Mouse (Mus musculus): Measurements from ENCODE around the gene Tmed11. TPM values are rescaled to one million over a fixed set of nuclear protein-coding genes. Genes with fewer than 3 reads are reported as not detected.

The Tmed11 gene
- polyA plus RNA-seq (2014; fragmentation: Illumina TruSeq; extraction: RNeasy Lipid Tissue Mini Kit (QIAGEN cat#74804); ENCODE audit: low replicate concordance): 26.5 TPM

DNA sequence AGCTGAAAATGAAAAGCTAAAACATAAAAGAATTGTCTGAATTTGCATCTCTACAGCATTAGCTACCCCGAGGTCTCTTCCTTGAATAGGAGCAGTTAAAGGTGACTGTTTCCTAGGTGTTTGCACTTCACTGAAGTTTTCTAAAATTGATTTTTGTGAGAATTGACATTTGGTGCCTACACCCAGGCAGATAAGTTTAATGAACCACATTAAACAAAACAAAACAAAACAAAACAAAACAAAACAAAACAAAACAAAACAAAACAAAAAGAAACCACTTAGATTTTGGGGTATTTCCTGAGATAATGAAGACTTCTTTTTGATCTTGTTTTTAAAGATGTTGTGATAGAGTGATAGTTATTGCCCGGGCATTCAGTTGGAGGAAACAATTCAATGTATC lies at the start of gene Tmed11:
Gene Tmed11 (minus strand): TSS at position 101 of the 400 bp plus-strand sequence.

DNA sequence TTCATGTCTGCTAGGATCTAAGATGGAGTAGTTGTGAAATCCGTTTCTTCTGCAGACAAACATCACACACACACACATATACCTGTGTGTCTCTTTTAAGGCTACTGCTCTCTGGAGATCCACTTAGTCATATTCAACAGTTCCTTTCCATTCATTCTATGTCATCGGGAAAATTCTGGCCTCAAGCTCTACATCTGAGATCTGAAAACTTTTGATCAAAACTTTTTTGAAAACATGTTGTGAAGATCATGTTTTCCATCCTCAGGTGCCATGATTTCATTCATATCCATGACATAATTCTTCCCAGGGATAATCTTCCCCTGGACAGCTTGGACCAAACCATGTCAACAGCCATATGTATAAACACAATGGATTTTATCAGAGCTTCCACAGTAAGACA lies 13.6 kb upstream of the Tmed11 start, which contains the start of gene Vmn2r8:
Gene Vmn2r8 (minus strand): TSS at position 101 of the 400 bp plus-strand sequence.

DNA sequence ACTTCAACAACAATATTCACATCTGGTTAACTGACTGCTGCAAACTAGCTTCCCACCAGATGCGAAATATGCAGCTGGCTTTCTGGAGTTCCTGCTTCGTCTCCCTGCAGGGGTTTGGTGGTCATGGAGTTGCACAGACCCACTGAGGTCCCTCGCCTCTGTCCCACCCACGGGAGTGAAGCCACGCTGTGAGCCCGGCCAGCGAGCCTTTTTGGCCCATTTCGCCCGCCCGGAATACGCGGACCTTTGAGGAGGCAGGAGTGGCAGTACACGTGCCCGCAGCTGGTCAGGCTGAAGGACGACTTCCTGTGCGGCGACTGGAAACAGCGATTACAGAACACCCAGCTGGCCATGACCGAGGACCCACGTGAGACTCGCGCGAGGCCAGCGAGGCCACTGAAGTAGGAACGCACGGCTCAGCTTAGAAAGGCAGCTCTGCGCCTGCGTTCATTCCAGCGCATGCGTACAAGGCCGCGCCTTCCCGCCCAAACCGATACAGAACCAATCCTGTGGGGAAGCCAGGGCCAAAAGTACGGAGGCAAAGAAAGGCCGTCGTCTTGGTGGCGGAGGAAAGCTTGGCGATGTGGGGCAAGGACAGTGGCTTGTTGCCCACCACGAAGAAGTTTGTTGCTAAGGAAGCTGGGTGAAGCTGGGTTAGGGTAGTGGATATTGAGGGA lies 20.4 kb downstream of the Tmed11 start, which contains the start of gene Rnf212:
Gene Rnf212 (minus strand): TSS at position 353 of the 677 bp plus-strand sequence.

Other genes starting within 250 kb of the Tmed11 start
- gene Cplx1, start 245.3 kb downstream of the Tmed11 start, polyA plus RNA-seq (2014; fragmentation: Illumina TruSeq; extraction: RNeasy Lipid Tissue Mini Kit (QIAGEN cat#74804); ENCODE audit: low replicate concordance): 0.30 TPM
- 82.2 TPM for gene Gak, start 165.6 kb downstream of the Tmed11 start, polyA plus RNA-seq (2014; fragmentation: Illumina TruSeq; extraction: RNeasy Lipid Tissue Mini Kit (QIAGEN cat#74804); ENCODE audit: low replicate concordance)
- gene Tmem175, start 165.6 kb downstream of the Tmed11 start, polyA plus RNA-seq (2014; fragmentation: Illumina TruSeq; extraction: RNeasy Lipid Tissue Mini Kit (QIAGEN cat#74804); ENCODE audit: low replicate concordance): 14.5 TPM
- 6.4 TPM for gene Idua, start 135.0 kb downstream of the Tmed11 start, polyA plus RNA-seq (2014; fragmentation: Illumina TruSeq; extraction: RNeasy Lipid Tissue Mini Kit (QIAGEN cat#74804); ENCODE audit: low replicate concordance)
- 35.9 TPM for gene Dgkq, start 125.7 kb downstream of the Tmed11 start, polyA plus RNA-seq (2014; fragmentation: Illumina TruSeq; extraction: RNeasy Lipid Tissue Mini Kit (QIAGEN cat#74804); ENCODE audit: low replicate concordance)
- not detected for gene Slc26a1, start 119.8 kb downstream of the Tmed11 start, polyA plus RNA-seq (2014; fragmentation: Illumina TruSeq; extraction: RNeasy Lipid Tissue Mini Kit (QIAGEN cat#74804); ENCODE audit: low replicate concordance)
- 1.0 TPM for gene Fgfrl1, start 103.0 kb downstream of the Tmed11 start, polyA plus RNA-seq (2014; fragmentation: Illumina TruSeq; extraction: RNeasy Lipid Tissue Mini Kit (QIAGEN cat#74804); ENCODE audit: low replicate concordance)
- gene Rnf212, start 20.4 kb downstream of the Tmed11 start, polyA plus RNA-seq (2014; fragmentation: Illumina TruSeq; extraction: RNeasy Lipid Tissue Mini Kit (QIAGEN cat#74804); ENCODE audit: low replicate concordance): not detected
- gene Vmn2r8, start 13.5 kb upstream of the Tmed11 start, polyA plus RNA-seq (2014; fragmentation: Illumina TruSeq; extraction: RNeasy Lipid Tissue Mini Kit (QIAGEN cat#74804); ENCODE audit: low replicate concordance): not detected
- not detected for gene Vmn2r9, start 57.2 kb upstream of the Tmed11 start, polyA plus RNA-seq (2014; fragmentation: Illumina TruSeq; extraction: RNeasy Lipid Tissue Mini Kit (QIAGEN cat#74804); ENCODE audit: low replicate concordance)
- not detected for gene Vmn2r10, start 211.2 kb upstream of the Tmed11 start, polyA plus RNA-seq (2014; fragmentation: Illumina TruSeq; extraction: RNeasy Lipid Tissue Mini Kit (QIAGEN cat#74804); ENCODE audit: low replicate concordance)

Measured in small intestine, adult 10 weeks (tissue).